ENCODE assay signal across 15 mouse cellular contexts in genomic region chr9:45854136-45854535, GRCm38 (mm10).
"Had no signal": no experiment of that assay in that cellular context is flagged by ENCODE, and none has a peak within 500 bp of the region (broad histone marks: within the 10 kb centered on the region; RNA-seq: fewer than 3 reads in every experiment).

No protein-coding gene starts in this region.

- DNase-seq: kidney, adult 2 months; kidney, postnatal 25 days; layer of hippocampus, postnatal 36 days; liver, embryonic 13.5 days; lung, adult 2 months; lung, postnatal 14 days; lung, postnatal 4 days; thymus, adult 2 months; thymus, postnatal 14 days; thymus, postnatal 4 days had no signal

- H3K4me2 ChIP-seq: liver, embryonic 13.5 days; midbrain, embryonic 12.5 days; midbrain, embryonic 15.5 days; neural tube, embryonic 13.5 days had no signal

- H3K4me3 ChIP-seq: liver, embryonic 13.5 days; midbrain, embryonic 12.5 days; midbrain, embryonic 15.5 days; myocyte; neural tube, embryonic 13.5 days had no signal

- ATAC-seq: midbrain, embryonic 15.5 days had no signal

- H3K9me3 ChIP-seq: liver, embryonic 13.5 days; midbrain, embryonic 12.5 days; midbrain, embryonic 15.5 days; neural tube, embryonic 13.5 days had no signal

- H3K27ac ChIP-seq: kidney, postnatal 0 days; liver, embryonic 13.5 days; midbrain, embryonic 12.5 days; midbrain, embryonic 15.5 days; neural tube, embryonic 13.5 days had no signal

- H3K9ac ChIP-seq: liver, embryonic 13.5 days; midbrain, embryonic 12.5 days; midbrain, embryonic 15.5 days; neural tube, embryonic 13.5 days had no signal

- H3K4me1 ChIP-seq: midbrain, embryonic 12.5 days had no signal

- H3K27me3 ChIP-seq: liver, embryonic 13.5 days; midbrain, embryonic 12.5 days; midbrain, embryonic 15.5 days; neural tube, embryonic 13.5 days had no signal
